Mouse (Mus musculus): Measurements from ENCODE around the gene Faf2. TPM values are rescaled to one million over a fixed set of nuclear protein-coding genes. Genes with fewer than 3 reads are reported as not detected.

The Faf2 gene
- total and polyA plus RNA-seq, 3 experiments: 31.4 to 39.3 TPM; not detected in 1

DNA sequence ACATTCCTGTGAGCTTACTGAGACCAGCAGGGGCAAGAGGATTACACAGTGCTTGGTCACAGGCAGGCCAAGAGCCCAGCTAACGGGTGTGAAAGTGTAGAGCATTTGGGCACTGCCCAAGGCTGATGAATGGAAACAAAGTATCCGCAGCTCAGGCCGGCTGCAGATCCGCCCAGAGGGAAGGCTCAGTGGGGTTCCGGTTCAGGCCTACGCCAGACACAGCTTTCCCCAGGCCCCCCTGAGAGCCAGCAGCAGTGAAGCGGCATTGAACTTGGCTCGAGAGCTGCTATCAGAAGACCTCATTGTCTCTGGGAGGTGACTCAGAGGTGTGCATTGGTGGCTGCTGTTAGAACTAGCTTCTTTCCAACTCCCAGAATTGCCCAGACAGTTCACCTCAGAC lies 12.9 kb upstream of the Faf2 start:
- no peaks in the 10 kb centered on the region for H3K27me3 ChIP-seq (ENCODE audit: control insufficient read depth in 1 of 2, insufficient read depth in 2 of 2, low read length in 2 of 2)
- H3K79me2 ChIP-seq (ENCODE audit: control insufficient read depth, insufficient read depth, low read length, poor library complexity): peaks cover 3% of the 10 kb centered on the region; the same call in 1 of the 2 replicates
- no peak for DNase-seq (ENCODE audit: low read depth, low spot score)
- H3K27ac ChIP-seq (ENCODE audit: control insufficient read depth, low read depth, low read length): no peak overlapping the region
- H3K9me3 ChIP-seq (replicated peaks; ENCODE audit: insufficient read depth, low read length): no peaks in the 10 kb centered on the region
- H3K36me3 ChIP-seq (ENCODE audit: control insufficient read depth in 1 of 2, insufficient read depth in 2 of 2, low read length in 2 of 2): no peaks in the 10 kb centered on the region
- TF ChIP-seq ZC3H11A (IDR thresholded peaks at IDR 0.05; ENCODE audit: low read depth, low read length) (no peak), CHD1 (IDR thresholded peaks at IDR 0.05; ENCODE audit: low read depth, low read length) (no peak), KAT2A (conservative IDR thresholded peaks at IDR 0.05; ENCODE audit: low read depth, low read length) (no peak), E2F4 (IDR thresholded peaks at IDR 0.05; ENCODE audit: borderline replicate concordance, low read depth, low read length) (no peak), NRF1 (IDR thresholded peaks at IDR 0.05; ENCODE audit: insufficient read depth, low read depth, low read length, poor library complexity, severe bottlenecking) (no peak), SIN3A (IDR thresholded peaks at IDR 0.05; ENCODE audit: low read length) (no peak), SMC3 (IDR thresholded peaks at IDR 0.05; ENCODE audit: low read depth, low read length) (no peak), MAZ (IDR thresholded peaks at IDR 0.05; ENCODE audit: low read depth, low read length) (no peak), MAFK (IDR thresholded peaks at IDR 0.05; ENCODE audit: borderline replicate concordance, low read depth, low read length) (no peak), POLR2A (IDR thresholded peaks at IDR 0.05; ENCODE audit: control insufficient read depth in 1 of 2, insufficient read depth in 1 of 2, low read depth in 1 of 2, low read length in 2 of 2, poor library complexity in 1 of 2) (no peak), HCFC1 (IDR thresholded peaks at IDR 0.05; ENCODE audit: low read depth, low read length) (no peak)
- no peak overlapping the region for H3K9ac ChIP-seq (ENCODE audit: control insufficient read depth, low read depth, low read length, poor library complexity, severe bottlenecking)
- peaks cover 0 to 5% of the 10 kb centered on the region in 2 experiments; a peak in 2 of 4 replicates for H3K4me1 ChIP-seq (ENCODE audit: control insufficient read depth in 1 of 2, insufficient read depth in 2 of 2, low read length in 2 of 2)
- no peak overlapping the region for H3K4me3 ChIP-seq (ENCODE audit: control insufficient read depth in 1 of 2, insufficient read depth in 1 of 2, low read depth in 2 of 2, low read length in 2 of 2)

GRCm38 (mm10) chr13:54609301-54609700 lies 12.3 kb upstream of the Faf2 start:
- Histone ChIP-seq H3K9ac (ENCODE audit: control insufficient read depth, low read depth, low read length, poor library complexity, severe bottlenecking) (no peak overlapping the region), H3K4me1 (ENCODE audit: control insufficient read depth in 1 of 2, insufficient read depth in 2 of 2, low read length in 2 of 2) (peaks cover 0 to 5% of the 10 kb centered on the region in 2 experiments; a peak in 2 of 4 replicates)

More at GRCm38 (mm10) chr13:54609301-54609700, 12.3 kb upstream of the Faf2 start:
- DNase-seq (ENCODE audit: low read depth, low spot score): no peak
- Histone ChIP-seq H3K27me3 (ENCODE audit: control insufficient read depth in 1 of 2, insufficient read depth in 2 of 2, low read length in 2 of 2) (no peaks in the 10 kb centered on the region), H3K36me3 (ENCODE audit: control insufficient read depth in 1 of 2, insufficient read depth in 2 of 2, low read length in 2 of 2) (no peaks in the 10 kb centered on the region), H3K4me3 (ENCODE audit: control insufficient read depth in 1 of 2, insufficient read depth in 1 of 2, low read depth in 2 of 2, low read length in 2 of 2) (no peak overlapping the region), H3K79me2 (ENCODE audit: control insufficient read depth, insufficient read depth, low read length, poor library complexity) (peaks cover 3% of the 10 kb centered on the region; the same call in 1 of the 2 replicates), H3K27ac (ENCODE audit: control insufficient read depth, low read depth, low read length) (no peak overlapping the region), H3K9me3 (replicated peaks; ENCODE audit: insufficient read depth, low read length) (no peaks in the 10 kb centered on the region)
- TF ChIP-seq ZKSCAN1 (IDR thresholded peaks at IDR 0.05; ENCODE audit: low read depth, low read length) (no peak), ZC3H11A (IDR thresholded peaks at IDR 0.05; ENCODE audit: low read depth, low read length) (no peak), TCF12 (IDR thresholded peaks at IDR 0.05; ENCODE audit: low read depth, low read length) (no peak), CHD1 (IDR thresholded peaks at IDR 0.05; ENCODE audit: low read depth, low read length) (no peak), ETS1 (IDR thresholded peaks at IDR 0.05; ENCODE audit: low read depth, low read length) (no peak), MAX (IDR thresholded peaks at IDR 0.05; ENCODE audit: low read length) (no peak), KAT2A (conservative IDR thresholded peaks at IDR 0.05; ENCODE audit: low read depth, low read length) (no peak), MAFK (IDR thresholded peaks at IDR 0.05; ENCODE audit: borderline replicate concordance, low read depth, low read length) (no peak), POLR2AphosphoS5 (IDR thresholded peaks at IDR 0.05; ENCODE audit: borderline replicate concordance, low read depth, low read length) (no peak), ZMIZ1 (IDR thresholded peaks at IDR 0.05; ENCODE audit: low read depth, low read length) (no peak), MYB (IDR thresholded peaks at IDR 0.05; ENCODE audit: low read depth, low read length) (no peak), ZNF384 (IDR thresholded peaks at IDR 0.05; ENCODE audit: low read depth, low read length) (no peak), TBP (IDR thresholded peaks at IDR 0.05; ENCODE audit: low read depth, low read length) (no peak), NELFE (IDR thresholded peaks at IDR 0.05; ENCODE audit: low read depth, low read length) (no peak), UBTF (IDR thresholded peaks at IDR 0.05; ENCODE audit: borderline replicate concordance, insufficient read depth, low read depth, low read length) (no peak), HCFC1 (IDR thresholded peaks at IDR 0.05; ENCODE audit: low read depth, low read length) (no peak), CHD2 (IDR thresholded peaks at IDR 0.05; ENCODE audit: low read length) (no peak), E2F4 (IDR thresholded peaks at IDR 0.05; ENCODE audit: borderline replicate concordance, low read depth, low read length) (no peak), POLR2A (IDR thresholded peaks at IDR 0.05; ENCODE audit: control insufficient read depth in 1 of 2, insufficient read depth in 1 of 2, low read depth in 1 of 2, low read length in 2 of 2, poor library complexity in 1 of 2) (no peak), USF1 (IDR thresholded peaks at IDR 0.05; ENCODE audit: low read depth, low read length) (no peak)
